Mouse (Mus musculus): ENCODE measurements around the gene Mid1.

GRCm38 (mm10) chrX:169892631-169893030 lies 207.6 kb downstream of the Mid1 start:
- TF ChIP-seq EP300 (IDR thresholded peaks at IDR 0.05; ENCODE audit: low read depth), result no peak
- no peak for TF ChIP-seq CTCF (IDR thresholded peaks at IDR 0.05; ENCODE audit: low read depth)
